30 mouse cellular contexts compared by ENCODE assay signal in genomic region chr14:78861156-78861555, GRCm38 (mm10). TPM values are rescaled to one million over a fixed set of nuclear protein-coding genes. Genes with fewer than 3 reads are reported as not detected.
DNase-seq lines count a peak whose midpoint lies in the region; ATAC-seq and TF ChIP-seq lines count a peak whose summit lies in the region.
"Had no signal": no experiment of that assay in that cellular context is flagged by ENCODE, and none has a peak within 500 bp of the region (broad histone marks: within the 10 kb centered on the region; RNA-seq: fewer than 3 reads in every experiment).

No protein-coding gene starts in this region.

- H3K36me3 ChIP-seq in kidney, postnatal 0 days (ENCODE audit: insufficient read depth, low read length): no peaks in the 10 kb centered on the region
- H3K36me3 ChIP-seq in kidney, embryonic 14.5 days (ENCODE audit: control insufficient read depth, insufficient read depth, low read length): no peaks in the 10 kb centered on the region
- H3K36me3 ChIP-seq in CH12.LX (replicated peaks in 1 of 2; ENCODE audit: control insufficient read depth in 1 of 2, insufficient read depth in 1 of 2, low read length in 1 of 2) (peaks cover 0 to 10% of the 10 kb centered on the region in 2 experiments), ES-Bruce4 (ENCODE audit: control insufficient read depth, insufficient read depth, low read length, poor library complexity, severe bottlenecking) (no peaks in the 10 kb centered on the region)
- H3K36me3 ChIP-seq: hindbrain, embryonic 13.5 days; neural tube, embryonic 15.5 days had no signal

- H3K4me1 ChIP-seq in kidney, postnatal 0 days (replicated peaks; ENCODE audit: insufficient read depth, low read length): no peaks in the 10 kb centered on the region
- no peaks in the 10 kb centered on the region for H3K4me1 ChIP-seq in kidney, embryonic 14.5 days (ENCODE audit: control insufficient read depth, insufficient read depth, low read length)
- H3K4me1 ChIP-seq in CH12.LX (ENCODE audit: control insufficient read depth in 1 of 2, insufficient read depth in 2 of 2) (peaks cover 2 to 12% of the 10 kb centered on the region in 2 experiments; a peak in 2 of 4 replicates), ES-Bruce4 (ENCODE audit: control insufficient read depth, insufficient read depth, low read length) (no peaks in the 10 kb centered on the region)
- H3K4me1 ChIP-seq: hindbrain, embryonic 13.5 days; neural tube, embryonic 15.5 days had no signal

- no peaks in the 10 kb centered on the region for H3K9me3 ChIP-seq in kidney, postnatal 0 days (replicated peaks; ENCODE audit: low read length)
- no peaks in the 10 kb centered on the region for H3K9me3 ChIP-seq in kidney, embryonic 14.5 days (ENCODE audit: control insufficient read depth, low read length)
- H3K9me3 ChIP-seq in CH12.LX (replicated peaks; ENCODE audit: low read length) (no peaks in the 10 kb centered on the region), ES-Bruce4 (replicated peaks; ENCODE audit: control insufficient read depth, insufficient read depth, low read length, poor library complexity, severe bottlenecking) (no peaks in the 10 kb centered on the region)
- H3K9me3 ChIP-seq: hindbrain, embryonic 13.5 days; neural tube, embryonic 15.5 days had no signal

- H3K27ac ChIP-seq in kidney, postnatal 0 days: no peak overlapping the region
- H3K27ac ChIP-seq in kidney, embryonic 14.5 days (ENCODE audit: low read depth, low read length): no peak overlapping the region
- H3K27ac ChIP-seq in CH12.LX (ENCODE audit: insufficient read depth, low read depth): no peak overlapping the region
- H3K27ac ChIP-seq in ES-Bruce4 (ENCODE audit: insufficient read depth, low read length): no peak overlapping the region
- H3K27ac ChIP-seq: hindbrain, embryonic 13.5 days; neural tube, embryonic 15.5 days had no signal

- TF ChIP-seq EP300 in CH12.LX (IDR thresholded peaks at IDR 0.05; ENCODE audit: low read length) (no peak), ES-Bruce4 (IDR thresholded peaks at IDR 0.05; ENCODE audit: insufficient read depth, low read depth, low read length) (no peak)

- no peaks in the 10 kb centered on the region for H3K27me3 ChIP-seq in kidney, postnatal 0 days (ENCODE audit: insufficient read depth, low read length)
- H3K27me3 ChIP-seq in kidney, embryonic 14.5 days (ENCODE audit: control insufficient read depth, insufficient read depth, low read length): no peaks in the 10 kb centered on the region
- H3K27me3 ChIP-seq in CH12.LX (replicated peaks): no peaks in the 10 kb centered on the region
- H3K27me3 ChIP-seq in ES-Bruce4 (ENCODE audit: control insufficient read depth, insufficient read depth, low read length, poor library complexity, severe bottlenecking): no peaks in the 10 kb centered on the region
- H3K27me3 ChIP-seq: hindbrain, embryonic 13.5 days; neural tube, embryonic 15.5 days; Patski had no signal

- in situ Hi-C loops in CH12.LX (cut with MboI; ENCODE audit: low pct_ligation_motif_present, low pct_unique_long_range_greater_than_20kb, low sequenced_read_pairs): no loop called here

- H3K9ac ChIP-seq in kidney, postnatal 0 days (ENCODE audit: low read depth, low read length): no peak overlapping the region
- H3K9ac ChIP-seq in kidney, embryonic 14.5 days (ENCODE audit: low read depth, low read length): no peak overlapping the region
- H3K9ac ChIP-seq in CH12.LX (ENCODE audit: insufficient read depth, low read depth) (no peak overlapping the region), ES-Bruce4 (ENCODE audit: low read depth, poor library complexity, severe bottlenecking) (no peak overlapping the region)
- H3K9ac ChIP-seq: forebrain, postnatal 0 days; hindbrain, embryonic 13.5 days; neural tube, embryonic 15.5 days had no signal

- TF ChIP-seq POLR2A in CH12.LX (IDR thresholded peaks at IDR 0.05; ENCODE audit: low read depth, low read length) (no peak), ES-Bruce4 (IDR thresholded peaks at IDR 0.05; ENCODE audit: insufficient read depth, low read length) (no peak)

- TF ChIP-seq RAD21 in CH12.LX (IDR thresholded peaks at IDR 0.05; ENCODE audit: low read depth, low read length): peak; percentile 30

- no peak for DNase-seq in kidney, postnatal 0 days (ENCODE audit: low spot score)
- no peak for DNase-seq in CH12.LX (ENCODE audit: extremely low read depth)
- DNase-seq in ZHBTc4 (ENCODE audit: low read depth, low spot score): peak; percentile 30
- DNase-seq in neural tube, embryonic 10.5 days (ENCODE audit: extremely low spot score, low spot score): no peak
- no peak for DNase-seq in MN1 (ENCODE audit: low spot score)
- DNase-seq: adrenal gland, postnatal 25 days; B cell, adult 2 months; cerebellum, adult 2 months; cerebellum, postnatal 14 days; forebrain, postnatal 0 days; gastrocnemius, postnatal 10 days; heart, postnatal 4 days; kidney, adult 9 months; kidney, postnatal 36 days; layer of hippocampus, postnatal 36 days; lung, adult 18-20 months; lung, postnatal 10 days; midbrain, embryonic 14.5 days; right cerebral cortex, postnatal 25 days; thymus, adult 18-20 months; thymus, postnatal 25 days had no signal

- WGBS in kidney, postnatal 0 days: 92% methylated on average over 5 of the region's 5 CpGs
- 96% methylated on average over 5 of the region's 5 CpGs for WGBS in kidney, embryonic 14.5 days

- no peak overlapping the region for H3K4me2 ChIP-seq in kidney, postnatal 0 days (ENCODE audit: low read length)
- no peak overlapping the region for H3K4me2 ChIP-seq in kidney, embryonic 14.5 days (replicated peaks; ENCODE audit: low read depth, low read length)
- H3K4me2 ChIP-seq in CH12.LX (ENCODE audit: insufficient read depth, low read depth, poor library complexity, severe bottlenecking): no peak overlapping the region
- H3K4me2 ChIP-seq: heart, embryonic 11.5 days; hindbrain, embryonic 13.5 days; liver, embryonic 11.5 days; neural tube, embryonic 15.5 days had no signal

- no peak for ATAC-seq in kidney, postnatal 0 days (replicated peaks; ENCODE audit: low FRiP score, low read depth)
- ATAC-seq in kidney, embryonic 14.5 days (ENCODE audit: low FRiP score, low TSS enrichment): no peak
- ATAC-seq: forebrain, postnatal 0 days; intestine, embryonic 16.5 days; Patski had no signal

- no peak overlapping the region for H3K4me3 ChIP-seq in kidney, postnatal 0 days (replicated peaks; ENCODE audit: low read depth, low read length)
- H3K4me3 ChIP-seq in kidney, embryonic 14.5 days (ENCODE audit: low read length): no peak overlapping the region
- H3K4me3 ChIP-seq in CH12.LX (replicated peaks in 1 of 3; ENCODE audit: low read depth in 2 of 3, low read length in 2 of 3, poor library complexity in 1 of 3): no peak overlapping the region
- H3K4me3 ChIP-seq in ES-Bruce4 (ENCODE audit: low read depth, low read length): no peak overlapping the region
- H3K4me3 ChIP-seq: erythroblast, embryonic 14.5 days; hindbrain, embryonic 13.5 days; neural tube, embryonic 15.5 days had no signal

- peaks cover 2% of the 10 kb centered on the region; the same call in 1 of the 2 replicates for H3K79me2 ChIP-seq in CH12.LX (replicated peaks; ENCODE audit: control insufficient read depth, extremely low read depth, insufficient read depth, poor library complexity, severe bottlenecking)

- dilution Hi-C loops in CH12.LX (cut with MboI; ENCODE audit: extremely low pct_ligation_motif_present, extremely low pct_unique_long_range_greater_than_20kb, low sequenced_read_pairs): no loop called here

- TF ChIP-seq CTCF in kidney, postnatal 0 days (IDR thresholded peaks at IDR 0.05; ENCODE audit: low read depth): peak; percentile 21; the same call in 1 of the 2 replicates
- peak in 1 of 2 experiments; percentile 37; a peak in 2 of 4 replicates for TF ChIP-seq CTCF in CH12.LX (conservative IDR thresholded peaks at IDR 0.05 in 1 of 2, IDR thresholded peaks at IDR 0.05 in 1 of 2; ENCODE audit: low read depth in 2 of 2, low read length in 2 of 2)
- TF ChIP-seq CTCF in ES-Bruce4 (IDR thresholded peaks at IDR 0.05; ENCODE audit: low read depth, low read length): peak; percentile 20

TF ChIP-seq in CH12.LX, 34 proteins besides CTCF, POLR2A, EP300 and RAD21:
- peak; percentile 28; the same call in 1 of the 2 replicates for TF ChIP-seq SMC3 (IDR thresholded peaks at IDR 0.05; ENCODE audit: low read depth, low read length)
- no peak for TF ChIP-seq SIN3A (IDR thresholded peaks at IDR 0.05; ENCODE audit: low read length)
- TF ChIP-seq MAX (IDR thresholded peaks at IDR 0.05; ENCODE audit: low read length): no peak
- TF ChIP-seq ZC3H11A (IDR thresholded peaks at IDR 0.05; ENCODE audit: low read depth, low read length): no peak
- TF ChIP-seq MAFK (IDR thresholded peaks at IDR 0.05; ENCODE audit: insufficient replicate concordance, low read length): no peak
- no peak for TF ChIP-seq ZKSCAN1 (IDR thresholded peaks at IDR 0.05; ENCODE audit: borderline replicate concordance, low read depth, low read length)

RNA-seq across cellular contexts. Expression of gene Vwa8, which starts 12.3 kb away (rescaled TPM):
- 18.2 and 20.9 TPM in 2 replicates for polyA plus RNA-seq in kidney, postnatal 0 days (2015; fragmentation: Nextera tagmentation; extraction: Ambion mirVana)
- polyA plus RNA-seq in kidney, embryonic 14.5 days (2014; fragmentation: Nextera tagmentation; extraction: Ambion mirVana): 9.3 and 15.5 TPM in 2 replicates
- total RNA-seq in CH12.LX (2012; rRNA removed) (13.9 and 15.9 TPM in 2 replicates), CH12.LX (2014; rRNA removed) (11.0 and 12.4 TPM in 2 replicates)
- polyA plus RNA-seq in CH12.LX (2012; ENCODE audit: insufficient read length, low read depth) (17.5 and 18.3 TPM in 2 replicates), ES-Bruce4 (2011; ENCODE audit: insufficient read depth, insufficient read length, low read depth, missing spikeins) (13.1 and 14.5 TPM in 2 replicates)
